ENCODE assay signal across 10 mouse cellular contexts in the genomic region with DNA sequence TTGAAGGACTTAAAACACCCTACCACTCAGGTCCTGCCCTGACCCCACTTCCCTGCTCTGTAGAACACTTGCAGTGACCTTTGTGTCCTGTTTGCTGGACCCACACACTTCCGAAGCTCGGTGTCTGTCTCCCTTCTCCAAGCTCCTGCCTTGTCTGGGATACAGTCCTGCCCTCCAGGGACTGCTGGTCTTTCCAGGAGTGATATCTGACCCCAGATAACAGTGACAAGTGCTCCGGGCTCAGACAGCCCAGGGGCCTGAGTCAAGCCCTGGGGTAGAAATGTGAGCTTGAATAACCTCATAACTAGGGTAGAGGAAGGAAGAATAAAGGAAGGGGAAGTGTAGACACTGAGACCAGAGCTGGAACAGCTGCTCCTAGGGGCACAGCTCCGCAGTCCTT. TPM values are rescaled to one million over a fixed set of nuclear protein-coding genes. Genes with fewer than 3 reads are reported as not detected.
A peak's percentile ranks its signal among the peaks of the same experiment; 100 is the strongest.
DNase-seq lines count a peak whose midpoint lies in the region; ATAC-seq and TF ChIP-seq lines count a peak whose summit lies in the region.
"Had no signal": no experiment of that assay in that cellular context is flagged by ENCODE, and none has a peak within 500 bp of the region (broad histone marks: within the 10 kb centered on the region; RNA-seq: fewer than 3 reads in every experiment).

No protein-coding gene starts in this region.

- H3K4me1 ChIP-seq in hindbrain, embryonic 13.5 days (replicated peaks): peaks cover 36% of the 10 kb centered on the region
- peaks cover 3% of the 10 kb centered on the region for H3K4me1 ChIP-seq in hindbrain, embryonic 11.5 days (replicated peaks; ENCODE audit: control insufficient read depth, insufficient read depth, low read length)
- peaks cover 32% of the 10 kb centered on the region for H3K4me1 ChIP-seq in neural tube, embryonic 13.5 days (replicated peaks)
- H3K4me1 ChIP-seq in limb, embryonic 12.5 days (replicated peaks): peaks cover 40% of the 10 kb centered on the region
- H3K4me1 ChIP-seq in stomach, postnatal 0 days (replicated peaks; ENCODE audit: control insufficient read depth, insufficient read depth): peaks cover 10% of the 10 kb centered on the region

- H3K4me2 ChIP-seq in hindbrain, embryonic 13.5 days: no peak overlapping the region
- H3K4me2 ChIP-seq in hindbrain, embryonic 11.5 days (replicated peaks; ENCODE audit: low read depth, low read length): no peak overlapping the region
- no peak overlapping the region for H3K4me2 ChIP-seq in neural tube, embryonic 13.5 days
- H3K4me2 ChIP-seq in limb, embryonic 12.5 days: 0 out of 2 replicates have a peak overlapping the region, but pooled peaks have one; percentile 4
- H3K4me2 ChIP-seq in stomach, postnatal 0 days (replicated peaks; ENCODE audit: low read depth): peak overlapping the region; percentile 74

- H3K27ac ChIP-seq in hindbrain, embryonic 13.5 days: no peak overlapping the region; the same call in 1 of the 2 replicates
- no peak overlapping the region for H3K27ac ChIP-seq in hindbrain, embryonic 11.5 days (ENCODE audit: low read depth, low read length)
- 0 out of 2 replicates have a peak overlapping the region, but pooled peaks have one; percentile 28 for H3K27ac ChIP-seq in neural tube, embryonic 13.5 days (replicated peaks)
- H3K27ac ChIP-seq in limb, embryonic 12.5 days: no peak overlapping the region
- H3K27ac ChIP-seq in stomach, postnatal 0 days (replicated peaks): peak overlapping the region; percentile 88

- TF ChIP-seq EP300 in stomach, postnatal 0 days (optimal IDR thresholded peaks at IDR 0.05): no peak

- H3K27me3 ChIP-seq in hindbrain, embryonic 13.5 days: no peaks in the 10 kb centered on the region
- no peaks in the 10 kb centered on the region for H3K27me3 ChIP-seq in hindbrain, embryonic 11.5 days (ENCODE audit: control insufficient read depth, insufficient read depth, low read length)
- H3K27me3 ChIP-seq in neural tube, embryonic 13.5 days: no peaks in the 10 kb centered on the region
- no peaks in the 10 kb centered on the region for H3K27me3 ChIP-seq in limb, embryonic 12.5 days
- H3K27me3 ChIP-seq in stomach, postnatal 0 days (ENCODE audit: control insufficient read depth, insufficient read depth, low read length): no peaks in the 10 kb centered on the region

- no peak for DNase-seq in hindbrain, embryonic 11.5 days (ENCODE audit: low spot score)
- no peak for DNase-seq in neural tube, embryonic 10.5 days (ENCODE audit: extremely low spot score, low spot score)
- DNase-seq in stomach, postnatal 0 days (ENCODE audit: low spot score): no peak
- DNase-seq in layer of hippocampus, postnatal 25 days (ENCODE audit: extremely low spot score in 1 of 2, low spot score in 1 of 2): no peak
- DNase-seq in gastrocnemius, postnatal 14 days: no peak
- DNase-seq: right cerebral cortex, postnatal 25 days; thymus, postnatal 25 days had no signal

- peaks cover 62% of the 10 kb centered on the region for H3K36me3 ChIP-seq in hindbrain, embryonic 13.5 days
- peaks cover 17% of the 10 kb centered on the region for H3K36me3 ChIP-seq in hindbrain, embryonic 11.5 days (ENCODE audit: control insufficient read depth, insufficient read depth, low read length)
- H3K36me3 ChIP-seq in neural tube, embryonic 13.5 days: peaks cover 55% of the 10 kb centered on the region
- H3K36me3 ChIP-seq in limb, embryonic 12.5 days: peaks cover 61% of the 10 kb centered on the region
- H3K36me3 ChIP-seq in stomach, postnatal 0 days (ENCODE audit: control insufficient read depth, insufficient read depth, low read length): peaks cover 17% of the 10 kb centered on the region

- H3K9ac ChIP-seq in hindbrain, embryonic 13.5 days: peak overlapping the region; percentile 88; the same call in 1 of the 2 replicates
- H3K9ac ChIP-seq in hindbrain, embryonic 11.5 days (ENCODE audit: low read depth, low read length): no peak overlapping the region
- peak overlapping the region; percentile 43; the same call in 1 of the 2 replicates for H3K9ac ChIP-seq in neural tube, embryonic 13.5 days
- H3K9ac ChIP-seq in limb, embryonic 12.5 days (replicated peaks): 0 out of 2 replicates have a peak overlapping the region, but pooled peaks have one; percentile 12
- peak overlapping the region; percentile 24; the same call in 1 of the 2 replicates for H3K9ac ChIP-seq in stomach, postnatal 0 days (ENCODE audit: low read length)

- WGBS in hindbrain, embryonic 13.5 days: 83% methylated on average over 4 of the region's 4 CpGs
- WGBS in hindbrain, embryonic 11.5 days: 87% methylated on average over 4 of the region's 4 CpGs
- 76% methylated on average over 4 of the region's 4 CpGs for WGBS in neural tube, embryonic 13.5 days
- 78% methylated on average over 4 of the region's 4 CpGs for WGBS in limb, embryonic 12.5 days
- 66% methylated on average over 4 of the region's 4 CpGs for WGBS in stomach, postnatal 0 days

- H3K4me3 ChIP-seq in hindbrain, embryonic 13.5 days: no peak overlapping the region
- H3K4me3 ChIP-seq in hindbrain, embryonic 11.5 days (ENCODE audit: low read depth, low read length): no peak overlapping the region
- no peak overlapping the region for H3K4me3 ChIP-seq in neural tube, embryonic 13.5 days
- H3K4me3 ChIP-seq in limb, embryonic 12.5 days (replicated peaks): no peak overlapping the region
- H3K4me3 ChIP-seq in stomach, postnatal 0 days (ENCODE audit: low read depth, low read length): no peak overlapping the region

- intact Hi-C loops in gastrocnemius, postnatal 14 days (cut with DNase I; ENCODE audit: low total_unique reads): no loop called here

- no peaks in the 10 kb centered on the region for H3K9me3 ChIP-seq in hindbrain, embryonic 13.5 days
- H3K9me3 ChIP-seq in hindbrain, embryonic 11.5 days (ENCODE audit: control insufficient read depth, low read length): no peaks in the 10 kb centered on the region
- no peaks in the 10 kb centered on the region for H3K9me3 ChIP-seq in neural tube, embryonic 13.5 days
- H3K9me3 ChIP-seq in limb, embryonic 12.5 days: no peaks in the 10 kb centered on the region
- no peaks in the 10 kb centered on the region for H3K9me3 ChIP-seq in stomach, postnatal 0 days (ENCODE audit: control insufficient read depth, low read length)

- TF ChIP-seq CTCF in stomach, postnatal 0 days (IDR thresholded peaks at IDR 0.05; ENCODE audit: low read depth): no peak

- ATAC-seq in hindbrain, embryonic 13.5 days (ENCODE audit: low FRiP score): no peak
- no peak for ATAC-seq in hindbrain, embryonic 11.5 days (ENCODE audit: low FRiP score)
- no peak for ATAC-seq in neural tube, embryonic 13.5 days (ENCODE audit: low read depth)
- no peak for ATAC-seq in limb, embryonic 12.5 days (ENCODE audit: insufficient number of reproducible peaks, insufficient read depth, low FRiP score, low TSS enrichment, low read depth)
- ATAC-seq in stomach, postnatal 0 days (ENCODE audit: low FRiP score, low TSS enrichment): no peak

RNA-seq across cellular contexts. Expression of a gene that starts 4.0 kb away (rescaled TPM):
- polyA plus RNA-seq in hindbrain, embryonic 13.5 days (2015; fragmentation: Nextera tagmentation; extraction: Ambion mirVana): 109 and 115 TPM in 2 replicates
- polyA plus RNA-seq in hindbrain, embryonic 11.5 days (2014; fragmentation: Nextera tagmentation; extraction: Ambion mirVana): 96.9 and 97.3 TPM in 2 replicates
- polyA plus RNA-seq in neural tube, embryonic 13.5 days (2015; fragmentation: Nextera tagmentation; extraction: Ambion mirVana): 116 and 127 TPM in 2 replicates
- polyA plus RNA-seq in limb, embryonic 12.5 days (2016; fragmentation: Nextera tagmentation; extraction: Ambion mirVana): 126 TPM in 2 replicates
- 51.6 and 57.5 TPM in 2 replicates for polyA plus RNA-seq in stomach, postnatal 0 days (2015; fragmentation: Nextera tagmentation; extraction: Ambion mirVana)
- total RNA-seq in layer of hippocampus, postnatal 25 days (2021): 100 to 1,000 TPM; 150 to 153 TPM
- total RNA-seq in gastrocnemius, postnatal 14 days (2021): 10 to 100 TPM; 56.3 to 67.8 TPM

RNA-seq across cellular contexts. Expression of a gene that starts 31.2 kb away (rescaled TPM):
- polyA plus RNA-seq in hindbrain, embryonic 13.5 days (2015; fragmentation: Nextera tagmentation; extraction: Ambion mirVana): 5.5 and 5.9 TPM in 2 replicates
- 6.2 and 11.0 TPM in 2 replicates for polyA plus RNA-seq in hindbrain, embryonic 11.5 days (2014; fragmentation: Nextera tagmentation; extraction: Ambion mirVana)
- polyA plus RNA-seq in neural tube, embryonic 13.5 days (2015; fragmentation: Nextera tagmentation; extraction: Ambion mirVana): 6.6 and 7.6 TPM in 2 replicates
- polyA plus RNA-seq in limb, embryonic 12.5 days (2016; fragmentation: Nextera tagmentation; extraction: Ambion mirVana): 22.1 and 35.2 TPM in 2 replicates
- polyA plus RNA-seq in stomach, postnatal 0 days (2015; fragmentation: Nextera tagmentation; extraction: Ambion mirVana): 4.7 and 6.7 TPM in 2 replicates
- total RNA-seq in layer of hippocampus, postnatal 25 days (2021): 1 to 10 TPM; 2.2 to 2.5 TPM
- total RNA-seq in gastrocnemius, postnatal 14 days (2021): 1 to 10 TPM; 5.8 to 6.5 TPM

RNA-seq across cellular contexts. Expression of a gene that starts 38.5 kb away (rescaled TPM):
- polyA plus RNA-seq in hindbrain, embryonic 13.5 days (2015; fragmentation: Nextera tagmentation; extraction: Ambion mirVana): 2.8 and 2.9 TPM in 2 replicates
- 4.8 and 4.9 TPM in 2 replicates for polyA plus RNA-seq in hindbrain, embryonic 11.5 days (2014; fragmentation: Nextera tagmentation; extraction: Ambion mirVana)
- polyA plus RNA-seq in neural tube, embryonic 13.5 days (2015; fragmentation: Nextera tagmentation; extraction: Ambion mirVana): 4.3 and 5.2 TPM in 2 replicates
- polyA plus RNA-seq in limb, embryonic 12.5 days (2016; fragmentation: Nextera tagmentation; extraction: Ambion mirVana): 10.8 and 11.3 TPM in 2 replicates
- 3.4 and 4.0 TPM in 2 replicates for polyA plus RNA-seq in stomach, postnatal 0 days (2015; fragmentation: Nextera tagmentation; extraction: Ambion mirVana)
- total RNA-seq in layer of hippocampus, postnatal 25 days (2021): 1 to 10 TPM; 4.1 to 9.1 TPM
- total RNA-seq in gastrocnemius, postnatal 14 days (2021): 1 to 10 TPM; 1.6 to 6.0 TPM

RNA-seq across cellular contexts. Expression of a gene that starts 40.8 kb away (rescaled TPM):
- 3.7 and 4.4 TPM in 2 replicates for polyA plus RNA-seq in hindbrain, embryonic 13.5 days (2015; fragmentation: Nextera tagmentation; extraction: Ambion mirVana)
- polyA plus RNA-seq in hindbrain, embryonic 11.5 days (2014; fragmentation: Nextera tagmentation; extraction: Ambion mirVana): 1.5 and 1.7 TPM in 2 replicates
- 3.3 and 3.5 TPM in 2 replicates for polyA plus RNA-seq in neural tube, embryonic 13.5 days (2015; fragmentation: Nextera tagmentation; extraction: Ambion mirVana)
- 0.26 and 0.32 TPM in 2 replicates for polyA plus RNA-seq in limb, embryonic 12.5 days (2016; fragmentation: Nextera tagmentation; extraction: Ambion mirVana)
- polyA plus RNA-seq in stomach, postnatal 0 days (2015; fragmentation: Nextera tagmentation; extraction: Ambion mirVana): 0.15 and 0.16 TPM in 2 replicates
- total RNA-seq in layer of hippocampus, postnatal 25 days (2021): 10 to 100 TPM; 52.6 to 53.6 TPM
- total RNA-seq in gastrocnemius, postnatal 14 days (2021): under 1 TPM in 1 of 2 experiments, not detected in 1; 0.04 TPM

RNA-seq across cellular contexts. Expression of a gene that starts 50.1 kb away (rescaled TPM):
- polyA plus RNA-seq in hindbrain, embryonic 13.5 days (2015; fragmentation: Nextera tagmentation; extraction: Ambion mirVana): 1.5 and 1.6 TPM in 2 replicates
- 0.05 and 0.10 TPM in 2 replicates for polyA plus RNA-seq in hindbrain, embryonic 11.5 days (2014; fragmentation: Nextera tagmentation; extraction: Ambion mirVana)
- 1.2 and 1.6 TPM in 2 replicates for polyA plus RNA-seq in neural tube, embryonic 13.5 days (2015; fragmentation: Nextera tagmentation; extraction: Ambion mirVana)
- 0.12 and 0.14 TPM in 2 replicates for polyA plus RNA-seq in limb, embryonic 12.5 days (2016; fragmentation: Nextera tagmentation; extraction: Ambion mirVana)
- 0.05 and 0.12 TPM in 2 replicates for polyA plus RNA-seq in stomach, postnatal 0 days (2015; fragmentation: Nextera tagmentation; extraction: Ambion mirVana)
- total RNA-seq in layer of hippocampus, postnatal 25 days (2021): 1 to 10 TPM; 3.4 to 3.7 TPM
- under 1 TPM; 0.04 to 0.09 TPM for total RNA-seq in gastrocnemius, postnatal 14 days (2021)

Comparison
In these comparisons a context has a peak if more than half of its experiments do, and no peak if none do; other contexts are left out.
1. H3K27ac ChIP-seq: peak in neural tube, embryonic 13.5 days (single experiment) and stomach, postnatal 0 days (single experiment); none in hindbrain, embryonic 13.5 days (single experiment), hindbrain, embryonic 11.5 days (single experiment) and limb, embryonic 12.5 days (single experiment).
2. H3K4me2 ChIP-seq: peak in limb, embryonic 12.5 days (single experiment) and stomach, postnatal 0 days (single experiment); none in hindbrain, embryonic 13.5 days (single experiment), hindbrain, embryonic 11.5 days (single experiment) and neural tube, embryonic 13.5 days (single experiment).